Mouse (Mus musculus) megakaryocyte-erythroid progenitor cell, adult 5-6 weeks (primary cell): ENCODE measurements around the gene Lancl1. TPM values are rescaled to one million over a fixed set of nuclear protein-coding genes. Genes with fewer than 3 reads are reported as not detected.

Experiments used
- ATAC-seq: replicated peaks from 2 replicates; pipeline ENCODE4 v1.8.0; 2016; ENCODE audit warnings: mild to moderate bottlenecking, inconsistent platforms; ENCODE audit not compliant: severe bottlenecking, poor library complexity, low FRiP score, low TSS enrichment
- total RNA-seq, 2 experiments: library from RNA; stranded (forward) in 1 of 2; stranded (reverse) in 1 of 2; fragments of 200-1000, 215-1000 nt in 1 of 2; fragments of >200 nt in 1 of 2; fragmentation: Nextera tagmentation in 1 of 2; gene quantifications; 2 replicates each; pipeline ENCODE4 v1.2.3; 2014 to 2017

Gene Lancl1
- total RNA-seq (2014; fragmentation: Nextera tagmentation) = 36.5 and 51.6 TPM in 2 replicates
- 32.3 and 43.4 TPM in 2 replicates for total RNA-seq (2017)

DNA sequence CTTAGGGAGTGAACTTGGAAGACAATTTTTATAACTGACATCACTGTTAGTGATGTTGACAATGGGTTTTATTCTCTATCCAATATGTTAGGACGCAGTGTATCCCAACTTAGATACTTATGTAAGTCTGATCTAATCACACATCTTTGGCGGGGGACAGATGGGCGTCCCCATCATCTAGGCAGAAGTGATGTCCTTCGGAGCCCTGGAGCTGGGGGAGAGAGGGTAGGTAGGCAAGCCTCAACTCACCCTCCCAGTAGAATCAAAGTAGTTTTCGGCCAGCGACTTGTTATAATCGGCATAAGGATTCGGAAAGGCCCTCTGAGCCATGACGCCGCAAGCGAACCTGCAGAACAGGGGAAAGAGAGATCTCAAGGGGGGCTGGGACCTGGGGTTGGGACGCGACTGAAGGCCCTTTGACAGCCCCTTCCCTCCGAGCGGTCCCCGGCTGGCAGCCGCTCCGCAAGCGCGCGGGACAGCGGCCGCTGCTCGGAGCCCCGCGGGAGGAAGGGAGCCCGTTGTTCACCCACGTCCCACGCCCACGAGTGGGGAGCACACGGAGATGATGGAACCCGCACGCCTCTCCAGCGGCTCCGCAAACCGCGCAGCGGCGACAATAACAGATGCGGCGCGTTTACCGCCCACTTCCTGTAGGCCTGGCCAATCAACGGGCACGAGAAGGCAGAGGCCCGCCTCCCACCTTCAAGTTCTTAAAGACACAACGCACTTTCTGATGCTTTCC is at the start of gene Lancl1:
Gene Lancl1 (minus strand): TSS at position 627 of the 742 bp plus-strand sequence.
- peak; percentile 98 for ATAC-seq

DNA sequence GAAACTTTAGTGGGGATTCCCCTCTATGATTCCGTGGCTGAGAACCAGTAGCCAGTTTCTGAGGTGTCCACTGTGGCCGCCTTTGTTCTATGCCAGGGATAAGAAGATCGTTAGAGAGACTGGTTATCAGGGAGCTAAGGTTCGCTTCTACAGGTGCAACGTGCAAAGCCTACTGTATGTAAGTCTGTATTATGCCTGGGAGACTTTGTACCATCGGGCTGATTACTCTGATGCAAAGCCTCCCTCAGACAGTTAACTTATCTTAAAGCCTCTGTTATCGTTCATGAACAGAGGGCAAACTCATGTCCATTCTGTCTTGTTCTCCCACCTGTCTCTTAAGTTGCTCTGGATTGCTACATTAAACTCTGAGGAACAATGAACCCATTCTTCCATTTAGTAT is 40.5 kb upstream of the Lancl1 start:
- no peak for ATAC-seq

DNA sequence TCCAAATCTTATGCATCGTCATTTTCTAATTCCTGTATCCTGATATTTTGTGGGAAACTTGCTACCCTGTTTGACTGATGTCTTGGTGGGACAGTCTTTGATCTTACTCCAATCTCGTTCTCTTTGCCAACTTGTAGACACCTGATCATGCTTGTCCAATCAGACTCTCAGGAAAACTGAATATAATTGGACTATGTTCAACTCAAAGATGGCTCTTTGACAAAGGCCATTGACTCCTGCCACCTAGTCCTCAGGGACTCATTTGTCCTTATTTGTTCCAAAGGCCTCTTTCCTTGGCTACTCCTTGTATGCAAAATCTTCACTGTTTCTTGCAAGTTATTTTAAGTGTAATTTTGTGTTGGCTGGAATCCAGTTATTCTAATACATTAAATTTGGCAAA is 40.0 kb upstream of the Lancl1 start:
- ATAC-seq = no peak

DNA sequence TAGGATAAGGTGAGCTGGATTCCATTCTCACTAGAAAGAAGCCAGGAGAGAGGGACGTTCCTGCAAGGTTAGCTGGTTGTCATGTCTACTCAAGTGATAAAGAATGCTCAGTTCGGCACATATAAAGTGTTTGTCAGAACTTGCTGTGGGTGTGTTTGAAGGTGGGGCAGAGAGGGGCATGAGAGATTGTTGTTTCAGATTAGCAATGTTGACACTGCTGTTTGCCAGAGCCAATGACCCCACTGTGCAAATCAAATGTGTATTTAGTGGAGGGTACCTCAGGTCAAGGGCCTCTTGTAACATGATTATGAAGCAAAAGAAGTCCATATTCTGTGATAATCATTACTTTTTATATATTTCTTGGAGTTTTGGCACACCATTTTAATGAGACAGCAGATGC is 39.1 kb upstream of the Lancl1 start:
- no peak for ATAC-seq

DNA sequence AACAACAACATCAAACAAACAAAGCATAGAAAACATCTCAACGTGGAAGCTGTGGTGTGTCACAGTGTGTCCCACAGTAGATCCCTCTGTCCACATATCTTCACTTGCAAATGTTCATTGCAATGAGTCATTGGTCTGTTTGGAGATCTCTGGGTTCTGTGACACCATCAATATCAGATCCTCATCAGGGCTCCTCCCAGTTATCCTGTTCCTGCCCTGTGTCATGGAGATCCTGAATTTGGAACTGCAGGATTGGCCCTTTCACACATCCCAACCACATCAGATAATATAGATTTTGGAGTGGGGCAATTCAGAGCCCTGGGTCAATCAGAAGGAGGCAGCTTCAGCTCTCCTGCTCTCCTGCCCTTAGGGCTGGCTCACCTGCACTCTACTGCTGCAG is 28.9 kb upstream of the Lancl1 start:
- ATAC-seq = no peak

DNA sequence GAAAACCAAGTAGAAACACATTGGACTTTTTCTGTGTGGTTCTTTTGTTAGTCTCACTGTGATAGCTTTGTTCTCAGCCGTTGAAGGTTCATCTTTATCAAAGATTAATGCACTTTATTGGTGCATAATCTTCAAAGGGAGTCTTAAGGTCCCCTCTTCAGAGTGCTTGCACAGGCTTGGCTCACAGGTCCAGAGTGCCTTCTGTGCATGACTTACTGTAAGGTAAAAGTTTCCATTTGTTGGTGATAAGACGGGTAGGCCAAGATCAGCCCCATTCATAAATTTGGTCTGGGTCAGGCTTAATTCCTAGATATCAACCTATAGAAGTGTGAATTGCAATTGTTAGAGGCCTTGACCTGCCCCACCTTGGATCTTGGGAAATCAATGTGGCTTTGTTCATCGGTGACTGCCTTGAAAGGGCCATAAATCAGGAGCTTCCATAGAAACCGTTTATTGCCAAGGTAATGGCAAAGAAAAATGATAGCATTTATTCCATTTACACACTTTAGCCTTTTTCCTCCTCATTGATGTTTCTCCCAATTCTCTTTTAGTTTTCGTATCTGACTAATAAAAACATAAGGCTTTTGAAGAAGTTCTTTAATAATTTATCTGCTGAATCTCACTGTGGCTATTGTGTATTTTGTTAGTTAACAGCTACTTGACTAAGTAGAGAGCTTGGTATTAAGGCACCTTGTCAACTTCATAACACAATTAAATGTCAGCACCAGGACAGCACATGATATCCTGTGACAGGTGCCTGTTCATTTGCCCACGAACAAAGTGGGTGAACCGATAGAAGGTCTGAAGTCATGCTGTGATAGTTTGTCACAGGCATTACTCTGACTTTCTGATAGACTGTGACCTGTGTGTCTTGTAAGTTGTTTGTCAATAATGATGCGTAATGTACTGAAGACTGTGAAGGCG is 26.9 kb upstream of the Lancl1 start:
- ATAC-seq = no peak

DNA sequence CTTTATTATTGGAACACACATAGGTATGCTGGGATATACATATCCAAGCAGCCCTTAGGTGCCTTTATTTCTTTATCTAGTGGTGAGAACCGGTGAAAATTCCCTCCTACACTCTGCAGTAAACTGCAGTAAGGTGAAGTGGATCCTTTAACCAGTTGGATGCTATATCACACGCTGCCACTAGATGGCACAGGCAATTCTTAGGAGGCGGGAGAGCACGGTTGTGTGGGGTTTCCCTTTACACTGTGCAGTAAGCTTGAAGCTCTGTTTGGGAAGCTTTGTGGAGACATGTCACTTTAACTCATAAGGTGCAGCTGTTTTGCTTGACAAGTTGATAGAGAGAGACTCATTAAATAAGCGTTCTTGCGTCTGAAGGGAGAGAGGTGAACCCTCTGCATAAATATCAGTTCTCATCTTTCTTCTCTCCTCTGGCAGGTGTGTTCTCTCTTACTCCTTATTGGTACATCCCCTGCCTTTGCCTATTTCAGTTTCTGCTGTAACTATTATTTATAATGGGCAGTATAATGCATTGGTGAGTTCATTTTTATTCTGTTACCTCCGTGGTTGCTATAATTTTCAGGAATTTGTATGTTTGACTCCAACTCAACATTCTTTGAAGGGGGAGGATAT is 22.9 kb upstream of the Lancl1 start:
- ATAC-seq = peak; percentile 99

DNA sequence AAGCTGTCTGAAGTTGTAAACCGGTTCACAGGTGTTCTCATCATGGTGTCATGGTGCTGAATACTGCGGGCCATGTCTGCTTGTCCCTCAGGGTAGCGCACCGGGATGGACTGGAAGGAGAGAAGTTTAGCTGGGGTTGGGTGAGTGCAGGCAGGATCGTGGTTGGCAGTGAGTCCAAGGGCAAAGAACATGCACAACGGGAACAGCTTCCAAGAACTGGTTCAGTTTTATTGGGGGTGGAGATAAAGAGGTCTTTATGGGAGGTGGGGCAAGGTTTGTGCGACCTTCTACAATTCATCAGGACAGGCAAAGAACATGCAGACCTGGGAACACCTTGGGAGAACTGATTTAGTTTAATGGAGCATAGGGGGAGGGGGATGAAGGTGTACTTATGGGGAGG is 17.1 kb upstream of the Lancl1 start:
- ATAC-seq = no peak

DNA sequence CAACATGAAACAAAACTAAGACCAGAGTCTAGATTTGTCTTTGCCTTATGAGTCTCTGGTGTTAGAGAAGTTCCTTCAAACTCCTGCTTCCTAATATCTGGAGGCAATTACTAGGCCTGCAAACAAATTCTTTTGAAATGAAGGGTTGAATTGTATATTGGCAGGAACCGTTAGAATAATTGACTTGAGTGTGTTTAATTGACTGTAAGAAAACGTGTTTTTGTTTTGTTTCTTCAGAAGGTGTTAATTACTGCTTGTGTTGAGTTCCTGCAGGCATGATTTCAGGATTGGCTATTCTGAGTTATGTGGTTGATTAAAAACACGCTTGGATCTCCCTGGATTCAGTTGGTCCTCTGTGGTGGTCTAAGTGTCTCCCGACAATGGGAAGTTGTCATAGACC is 14.0 kb upstream of the Lancl1 start:
- no peak for ATAC-seq

DNA sequence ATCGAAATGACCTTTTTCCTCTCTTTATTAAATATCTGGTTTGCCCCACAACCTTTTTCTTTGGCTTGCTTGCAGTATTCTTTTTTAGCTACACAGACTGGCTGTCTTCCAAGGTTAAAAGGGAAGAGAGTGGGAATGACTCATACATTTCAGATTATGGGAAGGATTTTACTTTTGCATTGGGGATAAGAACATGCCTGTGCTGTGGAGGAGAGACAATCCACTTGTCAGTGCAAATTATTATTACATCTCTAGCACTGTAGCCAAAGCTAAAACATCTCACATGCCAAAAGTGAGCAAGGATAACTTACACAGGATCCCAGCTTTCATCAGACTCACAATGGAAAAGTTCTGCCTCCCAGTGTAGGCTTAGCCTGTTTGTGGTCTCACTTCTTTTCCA is 10.9 kb upstream of the Lancl1 start:
- ATAC-seq = no peak

DNA sequence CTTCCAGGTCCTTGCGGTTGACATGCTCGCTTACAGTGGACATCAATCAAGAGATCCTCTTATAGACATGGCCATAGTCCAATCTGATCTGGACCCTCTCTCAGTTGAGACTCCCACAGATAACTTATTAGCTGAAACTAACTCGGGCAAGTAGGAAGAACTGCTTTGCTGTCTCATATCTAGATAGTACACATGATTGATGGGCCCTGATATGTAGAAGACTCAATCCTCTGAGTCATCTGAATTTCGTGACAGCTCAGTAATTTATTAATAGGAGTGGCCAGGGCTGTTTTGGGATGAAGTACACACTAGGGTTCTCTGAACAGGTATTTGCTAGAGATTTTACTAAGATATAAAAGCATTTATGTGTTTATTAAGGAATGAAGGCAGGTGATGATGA is 10.0 kb upstream of the Lancl1 start:
- no peak for ATAC-seq

DNA sequence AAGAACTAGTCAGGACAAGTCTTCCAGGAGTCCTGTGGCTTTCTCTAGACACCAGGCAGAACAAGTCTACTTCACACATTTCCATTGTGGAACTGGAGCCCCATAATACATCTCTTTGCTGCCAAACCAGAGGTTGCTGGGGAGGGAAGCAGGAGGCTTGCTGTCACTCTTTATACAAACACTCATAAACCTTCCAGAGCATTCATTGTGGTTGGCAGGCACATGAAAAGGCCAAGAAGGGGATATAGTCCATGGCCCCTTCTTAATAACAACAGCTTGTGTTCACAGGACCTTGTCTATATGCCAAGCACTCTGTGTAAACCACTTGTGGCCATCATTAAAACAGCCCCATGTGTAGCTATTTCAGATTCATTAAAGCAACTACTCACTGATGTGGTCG is 6.4 kb upstream of the Lancl1 start:
- no peak for ATAC-seq

DNA sequence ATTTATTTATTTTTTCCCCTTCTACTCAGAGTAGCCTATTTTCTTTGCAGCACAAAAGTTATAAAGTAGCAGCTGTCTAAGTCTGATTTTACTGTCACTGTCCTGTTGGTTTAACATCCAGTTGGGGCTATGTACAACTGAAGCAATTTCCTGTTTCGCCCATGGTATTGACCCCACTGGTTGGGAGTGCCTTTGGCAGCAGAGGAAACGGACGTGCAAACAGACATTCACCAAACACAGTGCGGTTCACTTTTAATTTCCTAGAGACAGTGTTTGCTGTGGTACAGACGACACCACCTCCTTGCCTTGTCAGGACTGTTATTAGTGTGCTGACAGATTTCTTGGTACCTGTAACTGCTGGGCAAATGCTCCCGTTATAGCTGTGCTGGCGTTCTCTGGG is 3.9 kb upstream of the Lancl1 start:
- ATAC-seq = no peak

DNA sequence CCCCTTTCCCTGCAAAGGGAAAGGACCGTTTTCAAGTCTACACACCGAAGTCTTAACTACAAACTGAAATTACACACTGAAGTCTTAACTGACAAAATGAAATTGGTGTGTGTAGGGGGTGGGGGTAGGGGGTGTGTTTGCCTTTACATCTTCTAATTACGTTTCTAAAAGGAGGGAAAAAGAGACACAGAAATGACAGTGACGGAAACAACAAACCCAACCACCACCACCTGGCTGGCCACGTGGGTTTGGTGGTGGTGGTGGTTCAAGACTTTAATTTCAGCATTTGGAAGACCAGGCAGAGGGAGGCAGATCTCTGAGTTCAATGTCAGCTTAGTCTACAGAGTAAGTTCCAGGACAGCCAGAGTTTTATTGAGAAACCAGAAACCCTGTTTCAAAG is 411 bp upstream of the Lancl1 start:
- ATAC-seq = peak; percentile 25

DNA sequence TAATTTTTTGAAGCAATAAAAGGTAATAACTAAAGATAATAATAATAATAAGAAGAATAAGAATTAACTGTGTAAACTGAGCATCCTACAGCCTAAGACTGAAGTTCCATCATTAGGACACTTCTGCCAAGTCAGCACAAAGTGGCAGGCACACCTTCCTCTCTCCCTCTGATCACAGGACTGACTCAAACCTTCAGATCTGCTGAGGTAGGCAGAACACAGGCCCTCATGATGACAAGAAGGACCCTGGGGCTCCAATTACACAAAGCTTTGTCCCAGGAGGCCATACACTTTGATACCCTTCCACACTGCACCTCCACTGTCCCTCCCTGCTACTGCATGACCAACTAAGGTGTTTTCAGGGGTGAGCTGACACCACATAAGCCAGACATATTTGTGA is 1.5 kb downstream of the Lancl1 start:
- no peak for ATAC-seq

DNA sequence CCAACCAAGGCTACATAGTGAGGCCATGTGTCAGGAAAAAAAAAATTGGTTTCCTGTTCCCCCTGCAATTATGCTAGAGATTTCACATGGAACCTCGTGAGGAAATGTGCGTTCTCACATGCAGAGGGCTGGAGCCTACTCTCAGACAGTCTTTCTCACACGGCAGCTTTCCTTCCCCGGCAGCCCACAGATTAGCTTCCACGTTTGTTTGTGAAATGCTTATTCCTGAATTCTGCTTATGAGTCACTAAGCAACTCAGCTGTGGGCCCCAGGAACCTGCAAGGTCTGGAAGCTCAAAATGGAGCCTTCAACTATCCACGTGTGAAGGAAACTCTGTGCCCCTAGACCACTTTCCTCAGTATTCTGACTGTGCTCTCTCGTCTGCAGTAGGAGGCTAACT is 5.4 kb downstream of the Lancl1 start:
- no peak for ATAC-seq

DNA sequence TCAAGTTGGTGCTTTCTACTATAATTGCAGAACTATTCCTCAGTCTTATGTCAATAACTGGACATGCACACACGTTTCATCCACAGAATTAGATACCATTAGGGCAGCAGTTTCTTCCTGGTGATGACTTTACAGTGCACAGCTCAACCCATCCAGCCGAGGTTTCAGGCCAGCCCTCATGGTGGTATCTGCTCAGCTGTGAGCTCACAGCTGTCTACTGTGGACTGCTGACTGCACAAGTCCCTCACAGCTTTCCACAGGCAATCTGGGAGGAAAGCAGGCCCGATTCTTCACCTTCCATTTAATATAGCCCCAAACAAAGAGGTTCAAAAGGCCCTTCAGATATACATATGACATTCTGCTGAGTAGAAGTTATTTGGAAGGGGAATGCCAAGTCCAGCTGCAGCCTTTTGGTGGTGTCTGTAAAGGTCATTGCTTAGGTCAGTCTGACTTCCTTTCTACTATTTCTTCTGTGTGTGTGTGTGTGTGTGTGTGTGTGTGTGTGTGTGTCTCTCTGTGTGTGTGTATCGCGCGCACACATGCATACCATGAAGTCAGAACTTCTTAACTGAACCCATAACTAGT is 11.7 kb downstream of the Lancl1 start:
- ATAC-seq = no peak

DNA sequence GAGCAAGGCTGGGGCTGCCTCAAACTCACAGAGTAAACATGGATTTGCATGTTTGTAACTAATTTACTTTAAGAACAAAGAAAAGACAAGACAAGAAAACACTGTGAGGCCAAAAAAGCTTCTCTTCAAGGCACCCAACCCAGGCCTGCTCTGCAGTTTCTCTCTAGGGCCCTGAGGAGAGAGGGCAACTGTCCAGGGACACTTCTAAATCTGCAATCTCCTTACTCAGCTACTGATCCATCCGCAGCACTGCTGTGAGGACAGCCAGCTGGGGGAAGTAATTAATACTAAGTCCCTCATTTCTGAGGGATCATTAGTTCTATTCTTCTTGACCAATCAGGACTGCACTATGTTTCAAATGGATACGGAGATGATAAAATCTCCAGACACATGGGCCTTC is 12.5 kb downstream of the Lancl1 start:
- no peak for ATAC-seq

DNA sequence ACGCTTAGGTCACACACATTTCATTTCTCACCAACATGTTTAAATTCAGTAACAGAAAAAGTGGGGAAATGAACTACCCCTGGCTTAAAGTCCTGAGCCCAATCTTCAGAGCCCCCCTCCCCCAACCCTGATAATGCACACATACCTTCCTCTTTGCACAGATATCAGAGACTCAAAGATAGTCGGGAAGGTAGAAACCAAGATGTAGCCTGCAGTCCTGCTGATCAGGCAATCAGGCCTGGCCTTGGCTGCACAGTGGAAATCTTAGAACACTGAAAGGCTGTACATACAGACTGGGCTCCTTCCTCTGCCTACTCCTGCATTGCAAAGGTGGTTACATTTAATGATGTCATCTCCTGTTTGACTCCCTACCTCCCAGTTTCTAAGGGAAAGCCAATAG is 15.9 kb downstream of the Lancl1 start:
- ATAC-seq = no peak

DNA sequence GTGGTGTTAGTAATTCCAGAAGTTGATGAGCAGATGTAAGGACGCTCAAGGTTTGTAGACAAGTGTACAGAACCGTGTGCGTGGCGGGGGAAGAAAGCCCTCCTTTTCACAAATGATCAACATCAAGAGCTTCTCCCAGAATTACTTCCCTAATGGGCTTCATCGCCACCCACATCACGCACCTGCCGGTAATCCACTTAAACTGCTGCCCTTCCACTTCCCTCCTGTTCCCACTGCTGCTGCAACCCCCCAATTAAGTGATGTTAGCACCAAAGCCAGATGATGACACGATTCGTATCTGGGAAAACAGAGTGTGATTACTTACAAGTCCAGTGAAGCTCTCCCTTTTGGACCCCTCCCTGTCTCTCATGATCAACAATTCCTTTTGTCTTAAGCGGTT is 16.6 kb downstream of the Lancl1 start:
- no peak for ATAC-seq
